Mouse (Mus musculus) C2C12 (cell line): ENCODE measurements at regions not wholly inside any gene's neighbourhood (a gene's known extent, or its start where the extent isn't known, plus 50 kb on each side); places are given as distances from the start of the nearest gene placed in this dataset.

Source experiments
- CEBPB ChIP-seq: IDR thresholded peaks from one replicate; pipeline ENCODE4 v1.6.1; 2011; ENCODE audit warnings: low read depth, mild to moderate bottlenecking, control low read depth, moderate library complexity
- CTCF ChIP-seq: IDR thresholded peaks from one replicate; pipeline ENCODE4 v1.5.1; 2011; ENCODE audit not compliant: control insufficient read depth, insufficient read depth, insufficient read length
- MAX ChIP-seq: IDR thresholded peaks from one replicate; pipeline ENCODE4 v1.6.1; 2011; ENCODE audit warnings: mild to moderate bottlenecking, control low read depth
- MYOD1 ChIP-seq: IDR thresholded peaks from one replicate; pipeline ENCODE4 v1.6.1; 2011; ENCODE audit warnings: low read depth; ENCODE audit not compliant: control insufficient read depth, insufficient read length
- USF1 ChIP-seq: IDR thresholded peaks from one replicate; pipeline ENCODE4 v1.6.1; 2011; ENCODE audit warnings: low read depth, mild to moderate bottlenecking, control low read depth, moderate library complexity

DNA sequence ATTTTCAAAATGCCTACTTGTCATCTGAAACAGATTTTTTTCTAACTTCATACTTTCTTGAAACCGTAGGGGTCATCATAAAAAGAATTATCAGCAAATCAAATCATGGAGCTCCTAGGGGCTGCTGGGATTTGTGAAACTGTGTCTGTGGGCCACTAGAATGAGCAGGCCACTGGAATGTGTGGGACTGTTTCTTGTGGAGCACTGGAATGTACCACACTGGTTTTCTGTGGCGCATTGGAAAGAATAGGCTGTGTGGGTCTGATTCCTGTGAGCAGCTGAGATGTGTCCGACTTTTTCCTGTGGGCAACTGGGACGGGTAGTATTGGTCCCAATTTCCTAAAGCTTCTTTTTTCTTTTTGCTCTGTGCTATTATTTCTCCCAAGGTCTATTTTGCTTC is 90.6 kb downstream of the Naa11 start:
- TF ChIP-seq CTCF (no peak), MAX (no peak), CEBPB (no peak), USF1 (no peak), MYOD1 (no peak)
